In genomic region chr9:118569328-118569727, GRCm38 (mm10) we compare ENCODE assay signal across 23 mouse cellular contexts. TPM values are rescaled to one million over a fixed set of nuclear protein-coding genes. Genes with fewer than 3 reads are reported as not detected.
DNase-seq lines count a peak whose midpoint lies in the region; ATAC-seq and TF ChIP-seq lines count a peak whose summit lies in the region.
"Had no signal": no experiment of that assay in that cellular context is flagged by ENCODE, and none has a peak within 500 bp of the region (broad histone marks: within the 10 kb centered on the region; RNA-seq: fewer than 3 reads in every experiment).

No protein-coding gene starts in this region.

- 0 out of 2 replicates have a peak, but pooled peaks cover 2% of the 10 kb centered on the region for H3K4me1 ChIP-seq in forebrain, embryonic 16.5 days (replicated peaks; ENCODE audit: control insufficient read depth, insufficient read depth, low read length)
- H3K4me1 ChIP-seq in forebrain, postnatal 0 days (ENCODE audit: insufficient read depth): no peaks in the 10 kb centered on the region
- H3K4me1 ChIP-seq: embryonic facial prominence, embryonic 15.5 days; hindbrain, embryonic 10.5 days; intestine, embryonic 15.5 days had no signal

- no peak overlapping the region for H3K4me3 ChIP-seq in forebrain, embryonic 16.5 days (replicated peaks; ENCODE audit: low read length)
- H3K4me3 ChIP-seq in forebrain, postnatal 0 days (ENCODE audit: low read depth, low read length): no peak overlapping the region
- H3K4me3 ChIP-seq: embryonic facial prominence, embryonic 15.5 days; erythroblast, embryonic 14.5 days; hindbrain, embryonic 10.5 days; intestine, embryonic 15.5 days had no signal

- H3K9ac ChIP-seq in forebrain, embryonic 16.5 days (replicated peaks; ENCODE audit: low read depth, low read length): no peak overlapping the region
- no peak overlapping the region for H3K9ac ChIP-seq in forebrain, postnatal 0 days
- H3K9ac ChIP-seq: embryonic facial prominence, embryonic 15.5 days; hindbrain, embryonic 14.5 days; intestine, embryonic 15.5 days had no signal

- no peak for TF ChIP-seq CTCF in forebrain, postnatal 0 days (IDR thresholded peaks at IDR 0.05; ENCODE audit: low read depth)

- no peaks in the 10 kb centered on the region for H3K9me3 ChIP-seq in forebrain, embryonic 16.5 days (ENCODE audit: control insufficient read depth, low read length)
- H3K9me3 ChIP-seq in forebrain, postnatal 0 days (ENCODE audit: low read length): no peaks in the 10 kb centered on the region
- H3K9me3 ChIP-seq: embryonic facial prominence, embryonic 15.5 days; hindbrain, embryonic 10.5 days; intestine, embryonic 15.5 days had no signal

- H3K27ac ChIP-seq in forebrain, embryonic 16.5 days (ENCODE audit: low read length): no peak overlapping the region; the same call in 1 of the 2 replicates
- no peak overlapping the region for H3K27ac ChIP-seq in forebrain, postnatal 0 days (ENCODE audit: low read depth, low read length)
- H3K27ac ChIP-seq: embryonic facial prominence, embryonic 15.5 days; hindbrain, embryonic 10.5 days; hindbrain, embryonic 14.5 days; intestine, embryonic 15.5 days had no signal

- 68% methylated on average over 6 of the region's 6 CpGs for WGBS in forebrain, embryonic 16.5 days
- 65% methylated on average over 6 of the region's 6 CpGs for WGBS in forebrain, postnatal 0 days

- ATAC-seq in forebrain, embryonic 16.5 days: peak; percentile 57; the same call in 1 of the 2 replicates
- no peak for ATAC-seq in forebrain, postnatal 0 days
- ATAC-seq: activated CD4-positive, CD25-positive, alpha-beta regulatory T cell, adult 4 months; intestine, embryonic 15.5 days; Patski had no signal

- peaks cover 24% of the 10 kb centered on the region for H3K36me3 ChIP-seq in forebrain, embryonic 16.5 days (ENCODE audit: control insufficient read depth, insufficient read depth)
- peaks cover 77% of the 10 kb centered on the region for H3K36me3 ChIP-seq in forebrain, postnatal 0 days (ENCODE audit: insufficient read depth)

- H3K4me2 ChIP-seq in forebrain, embryonic 16.5 days (ENCODE audit: low read length): no peak overlapping the region
- H3K4me2 ChIP-seq in forebrain, postnatal 0 days (ENCODE audit: low read depth): no peak overlapping the region
- H3K4me2 ChIP-seq: embryonic facial prominence, embryonic 15.5 days; heart, embryonic 11.5 days; hindbrain, embryonic 14.5 days; intestine, embryonic 15.5 days had no signal

- no peaks in the 10 kb centered on the region for H3K27me3 ChIP-seq in forebrain, embryonic 16.5 days (replicated peaks; ENCODE audit: control insufficient read depth, insufficient read depth, low read length)
- H3K27me3 ChIP-seq in forebrain, postnatal 0 days (ENCODE audit: insufficient read depth, low read length): no peaks in the 10 kb centered on the region
- H3K27me3 ChIP-seq: CH12.LX; embryonic facial prominence, embryonic 15.5 days; intestine, embryonic 15.5 days; Patski had no signal

- DNase-seq in forebrain, postnatal 0 days: no peak
- DNase-seq in layer of hippocampus, adult 11-12 months (ENCODE audit: low spot score): peak; percentile 25
- no peak for DNase-seq in layer of hippocampus, postnatal 25 days (ENCODE audit: extremely low spot score in 1 of 2, low spot score in 1 of 2)
- peak; percentile 49 for DNase-seq in right cerebral cortex, adult 18-20 months
- no peak for DNase-seq in right cerebral cortex, adult 2 months (ENCODE audit: low spot score in 2 of 2)
- DNase-seq in urinary bladder, postnatal 14 days (ENCODE audit: low spot score): no peak
- DNase-seq: adrenal gland, postnatal 14 days; cerebellum, adult 11 months; cerebellum, adult 8-10 months; cerebellum, postnatal 14 days; embryo, embryonic 11 days; gastrocnemius, postnatal 10 days; heart, adult 18-20 months had no signal

RNA-seq across cellular contexts. Expression of gene Itga9, which starts 37.2 kb away (rescaled TPM):
- polyA plus RNA-seq in forebrain, embryonic 16.5 days (2015; fragmentation: Nextera tagmentation; extraction: Ambion mirVana): 0.73 and 1.2 TPM in 2 replicates
- 2.6 and 3.3 TPM in 2 replicates for total RNA-seq in forebrain, postnatal 0 days (2014; rRNA removed)
- polyA plus RNA-seq in forebrain, postnatal 0 days (2015; fragmentation: Nextera tagmentation; extraction: Ambion mirVana): 0.57 and 0.99 TPM in 2 replicates
- total RNA-seq in layer of hippocampus, postnatal 25 days (2021): 1 to 10 TPM; 4.9 to 5.6 TPM
- total RNA-seq: CH12.LX had no signal

Comparison
In these comparisons a context has a peak if more than half of its experiments do, and no peak if none do; other contexts are left out.
1. DNase-seq: peak in layer of hippocampus, adult 11-12 months (single experiment) and right cerebral cortex, adult 18-20 months (single experiment); none in forebrain, postnatal 0 days (single experiment), layer of hippocampus, postnatal 25 days (0 of 2), right cerebral cortex, adult 2 months (0 of 2) and urinary bladder, postnatal 14 days (single experiment).